ENCODE assay signal across 14 mouse cellular contexts in the genomic region with DNA sequence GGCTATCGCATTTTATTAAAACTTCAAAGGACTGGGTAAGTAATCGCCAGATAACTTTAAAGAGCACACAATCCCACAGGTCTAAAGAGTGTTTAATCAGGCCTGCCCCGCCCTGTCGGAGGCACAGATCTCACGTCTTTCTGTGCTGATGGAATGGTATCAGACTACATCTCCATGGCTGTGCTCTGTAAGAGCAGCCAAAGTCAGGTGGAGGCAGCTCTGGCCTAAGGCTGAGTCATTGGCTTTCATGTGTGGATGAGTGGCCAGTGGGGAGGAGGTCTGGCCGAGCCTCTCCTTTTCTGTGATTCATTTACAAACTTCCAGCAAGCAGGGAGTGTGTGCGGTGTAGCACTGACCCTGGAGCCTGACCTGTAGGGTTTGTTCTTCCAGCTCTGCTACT.
A peak's percentile ranks its signal among the peaks of the same experiment; 100 is the strongest.
DNase-seq lines count a peak whose midpoint lies in the region; ATAC-seq and TF ChIP-seq lines count a peak whose summit lies in the region.
"Had no signal": no experiment of that assay in that cellular context is flagged by ENCODE, and none has a peak within 500 bp of the region (broad histone marks: within the 10 kb centered on the region; RNA-seq: fewer than 3 reads in every experiment).

No protein-coding gene starts in this region.

- POLR2A ChIA-PET in Patski (lab: Charles Lee) = no interaction called here

- H3K4me1 ChIP-seq in intestine, embryonic 15.5 days (replicated peaks) = no peaks in the 10 kb centered on the region
- H3K4me1 ChIP-seq in forebrain, embryonic 13.5 days = 0 out of 2 replicates have a peak, but pooled peaks cover under 1% of the 10 kb centered on the region
- H3K4me1 ChIP-seq: hindbrain, embryonic 15.5 days; neural tube, embryonic 15.5 days had no signal

- intact Hi-C loops in left cerebral cortex, postnatal 14 days (cut with DNase I) = loop anchor here (10.0 kb wide), 1 partner anchor 106 kb away; no protein-coding TSS in a partner anchor

- H3K9me3 ChIP-seq in intestine, embryonic 15.5 days = no peaks in the 10 kb centered on the region
- H3K9me3 ChIP-seq in forebrain, embryonic 13.5 days (replicated peaks) = no peaks in the 10 kb centered on the region
- H3K9me3 ChIP-seq: hindbrain, embryonic 15.5 days; midbrain, embryonic 10.5 days; neural tube, embryonic 15.5 days had no signal

- H3K4me3 ChIP-seq in intestine, embryonic 15.5 days (replicated peaks) = no peak overlapping the region
- no peak overlapping the region for H3K4me3 ChIP-seq in forebrain, embryonic 13.5 days
- H3K4me3 ChIP-seq: hindbrain, embryonic 15.5 days; midbrain, embryonic 10.5 days; neural tube, embryonic 15.5 days had no signal

- peak; percentile 44 for DNase-seq in Patski (ENCODE audit: low read depth, low spot score)
- DNase-seq in kidney, postnatal 36 days = peak; percentile 72 to 83
- peak; percentile 32 for DNase-seq in lung, postnatal 10 days
- DNase-seq in left cerebral cortex, postnatal 14 days (ENCODE audit: low spot score in 2 of 2) = no peak
- no peak for DNase-seq in left cerebral cortex, adult 11 months (ENCODE audit: low spot score)
- DNase-seq: heart, adult 18-20 months; right cerebral cortex, postnatal 4 days had no signal

- CTCF ChIA-PET in Patski (lab: Charles Lee) = interaction anchor here (1.1 to 1.4 kb wide), 2 partner anchors 11 to 33 kb away, joined by 3 to 5 read pairs; no protein-coding TSS in a partner anchor

- no peaks in the 10 kb centered on the region for H3K27me3 ChIP-seq in Patski
- no peaks in the 10 kb centered on the region for H3K27me3 ChIP-seq in intestine, embryonic 15.5 days (replicated peaks)
- no peaks in the 10 kb centered on the region for H3K27me3 ChIP-seq in forebrain, embryonic 13.5 days
- H3K27me3 ChIP-seq: hindbrain, embryonic 15.5 days; neural tube, embryonic 15.5 days had no signal

- no peak overlapping the region for H3K9ac ChIP-seq in intestine, embryonic 15.5 days
- no peak overlapping the region for H3K9ac ChIP-seq in forebrain, embryonic 13.5 days
- H3K9ac ChIP-seq: hindbrain, embryonic 15.5 days; neural tube, embryonic 15.5 days had no signal

- H3K4me2 ChIP-seq in intestine, embryonic 15.5 days (replicated peaks) = no peak overlapping the region
- H3K4me2 ChIP-seq in forebrain, embryonic 13.5 days = no peak overlapping the region
- H3K4me2 ChIP-seq: hindbrain, embryonic 15.5 days; neural tube, embryonic 15.5 days had no signal

- in situ Hi-C loops in Patski (cut with MboI; ENCODE audit: low pct_unique_long_range_greater_than_20kb) = loop anchor here (10.0 to 25.0 kb wide), 2 partner anchors 134 to 492 kb away; a partner anchor contains a TSS

- peak; percentile 96 for ATAC-seq in Patski
- ATAC-seq in intestine, embryonic 15.5 days = peak; percentile 96
- no peak for ATAC-seq in megakaryocyte progenitor cell, adult 5-6 weeks (replicated peaks; ENCODE audit: poor library complexity)
- ATAC-seq in forebrain, embryonic 13.5 days = no peak
- ATAC-seq: forebrain, embryonic 14.5 days had no signal

- H3K36me3 ChIP-seq in intestine, embryonic 15.5 days = no peaks in the 10 kb centered on the region
- H3K36me3 ChIP-seq in forebrain, embryonic 13.5 days (ENCODE audit: poor library complexity, severe bottlenecking) = no peaks in the 10 kb centered on the region
- H3K36me3 ChIP-seq: hindbrain, embryonic 15.5 days; midbrain, embryonic 10.5 days; neural tube, embryonic 15.5 days had no signal

- H3K27ac ChIP-seq in intestine, embryonic 15.5 days = no peak overlapping the region
- no peak overlapping the region for H3K27ac ChIP-seq in forebrain, embryonic 13.5 days
- H3K27ac ChIP-seq: hindbrain, embryonic 15.5 days; midbrain, embryonic 10.5 days; neural tube, embryonic 15.5 days had no signal

- peak; percentile 18 for TF ChIP-seq CTCF in Patski (IDR thresholded peaks at IDR 0.05)

- WGBS in intestine, embryonic 15.5 days = 48% methylated on average over 7 of the region's 7 CpGs
- WGBS in forebrain, embryonic 13.5 days = 82% methylated on average over 7 of the region's 7 CpGs

Comparison
In these comparisons a context has a peak if more than half of its experiments do, and no peak if none do; other contexts are left out.
1. ATAC-seq: peak in Patski (single experiment) and intestine, embryonic 15.5 days (single experiment); none in megakaryocyte progenitor cell, adult 5-6 weeks (single experiment) and forebrain, embryonic 13.5 days (single experiment).
2. DNase-seq: peak in Patski (single experiment), kidney, postnatal 36 days (2 of 2) and lung, postnatal 10 days (single experiment); none in left cerebral cortex, postnatal 14 days (0 of 2) and left cerebral cortex, adult 11 months (single experiment).